Mouse (Mus musculus) spleen, adult 2 months (tissue): ENCODE data around the gene A730061H03Rik.

Experiments
- CTCF ChIP-seq: fragments of 200-500 bp; IDR thresholded peaks from 2 replicates; pipeline ENCODE4 v1.5.1; 2011; ENCODE audit warnings: mild to moderate bottlenecking, inconsistent platforms; ENCODE audit not compliant: insufficient read depth, insufficient read length, insufficient replicate concordance; ENCODE audit errors: extremely low read depth
- POLR2A ChIP-seq: fragments of 200-500 bp; IDR thresholded peaks from 2 replicates; pipeline ENCODE4 v1.6.1; 2011; ENCODE audit warnings: low read depth, low read length, inconsistent platforms

DNA sequence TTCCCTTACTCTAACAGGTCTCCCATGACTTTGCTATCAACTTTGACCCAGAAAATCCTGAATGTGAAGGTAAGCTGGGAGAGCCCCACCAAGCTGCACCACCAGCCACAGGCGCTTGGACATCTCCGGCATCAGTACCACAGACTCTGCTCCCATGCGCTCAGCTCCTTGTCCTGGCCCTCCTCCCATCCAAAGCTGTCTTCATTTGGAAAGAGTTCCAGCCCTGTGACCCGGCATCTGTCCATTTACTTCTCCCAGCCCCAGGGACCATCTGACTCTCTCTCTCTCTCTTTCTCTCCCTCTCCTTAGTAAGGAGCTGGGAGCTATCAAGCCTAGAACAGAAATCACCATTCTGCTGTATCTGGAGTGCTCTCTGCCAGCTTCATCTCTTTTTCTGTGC is 44.4 kb downstream of the A730061H03Rik start:
- TF ChIP-seq POLR2A (no peak), CTCF (no peak)
